Mouse (Mus musculus) embryonic fibroblast, embryonic 13.5 days (primary cell): ENCODE results near the gene Cdh18. TPM values are rescaled to one million over a fixed set of nuclear protein-coding genes. Genes with fewer than 3 reads are reported as not detected.
A peak's percentile ranks its signal among the peaks of the same experiment; 100 is the strongest.

Experiments
- H3K27ac ChIP-seq: 2 replicates; pipeline ENCODE4 v1.5.1; 2012; ENCODE audit warnings: low read length, control low read depth, inconsistent platforms; ENCODE audit not compliant: insufficient read depth
- H3K4me1 ChIP-seq: 2 replicates; pipeline ENCODE4 v1.6.1; 2011; ENCODE audit warnings: low read length; ENCODE audit not compliant: control insufficient read depth, insufficient read depth
- H3K4me3 ChIP-seq: 2 replicates; pipeline ENCODE4 v1.5.1; 2011; ENCODE audit warnings: mild to moderate bottlenecking, control low read depth, low read length; ENCODE audit not compliant: insufficient read depth
- CTCF ChIP-seq: IDR thresholded peaks from 2 replicates; pipeline ENCODE4 v1.5.1; 2011; ENCODE audit warnings: mild to moderate bottlenecking, control low read depth, low read length, moderate library complexity, borderline replicate concordance; ENCODE audit not compliant: insufficient read depth
- POLR2A ChIP-seq: IDR thresholded peaks from 2 replicates; pipeline ENCODE4 v1.6.1; 2011; ENCODE audit warnings: low read depth, mild to moderate bottlenecking, control low read depth, low read length, moderate library complexity
- polyA plus RNA-seq: library from polyadenylated mRNA; stranded (reverse); fragments of >200 nt; gene quantifications from 2 replicates; pipeline ENCODE4 v1.2.4, GENCODE M21; 2011; ENCODE audit warnings: low read depth; ENCODE audit not compliant: missing spikeins, insufficient read length

Gene Cdh18
- polyA plus RNA-seq, 1 experiment = 4.1 TPM

DNA sequence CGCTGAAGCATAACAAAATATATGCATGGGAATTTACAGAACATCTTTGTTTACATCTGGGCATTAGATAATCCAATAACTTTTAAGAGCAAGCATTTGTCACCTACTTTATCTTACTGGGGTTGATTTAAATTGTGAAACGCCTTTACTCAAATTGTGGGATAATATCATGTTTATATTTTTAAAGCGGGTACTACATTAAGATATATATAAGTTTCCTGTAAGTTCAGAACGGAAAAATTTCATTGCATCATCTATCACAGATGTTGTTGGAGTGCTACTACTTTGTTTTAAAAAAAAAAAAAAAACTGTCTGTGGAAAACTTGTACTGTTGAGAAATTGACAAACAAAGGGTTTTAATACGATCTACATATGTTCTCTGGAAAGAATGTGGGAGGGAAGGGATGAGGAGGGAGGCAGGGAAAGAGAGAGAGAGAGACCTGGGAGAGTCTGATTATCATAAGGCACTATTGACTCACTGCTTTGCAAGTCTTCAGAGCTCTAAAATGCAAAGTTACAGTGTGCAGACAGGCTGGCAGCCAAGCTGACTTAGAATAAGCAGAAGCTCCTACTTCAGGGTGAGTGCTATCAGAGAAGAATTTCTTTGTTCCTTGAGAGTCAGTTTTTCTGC lies 867.7 kb downstream of the Cdh18 start:
- H3K4me1 ChIP-seq = peaks cover 2% of the 10 kb centered on the region; the same call in 1 of the 2 replicates
- H3K27ac ChIP-seq = peak overlapping the region; percentile 18; the same call in 1 of the 2 replicates
- no peak overlapping the region for H3K4me3 ChIP-seq
- TF ChIP-seq CTCF (no peak), POLR2A (no peak)

DNA sequence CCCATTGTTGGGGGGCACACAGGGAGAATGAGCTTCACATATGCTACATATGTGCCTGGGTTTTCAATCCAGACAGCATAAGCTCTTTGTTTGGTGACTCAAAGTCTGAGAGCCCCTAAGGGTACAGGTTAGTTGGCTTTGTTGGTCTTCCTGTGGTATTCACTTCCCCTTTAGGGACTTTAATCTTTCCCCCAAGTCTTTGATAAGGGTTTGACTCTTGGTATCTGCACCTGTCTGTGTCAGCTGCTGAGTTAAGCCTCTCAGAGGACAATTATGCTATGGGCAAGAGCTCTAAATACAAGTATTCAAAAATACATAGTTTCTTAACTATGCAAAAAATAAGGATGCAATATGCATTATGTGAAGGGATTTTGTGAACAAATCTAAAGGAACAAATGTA lies 869.3 kb downstream of the Cdh18 start:
- H3K4me3 ChIP-seq = no peak overlapping the region
- no peak for TF ChIP-seq CTCF
- TF ChIP-seq POLR2A = no peak
- no peak overlapping the region for H3K27ac ChIP-seq
- H3K4me1 ChIP-seq = peaks cover 2% of the 10 kb centered on the region; the same call in 1 of the 2 replicates

DNA sequence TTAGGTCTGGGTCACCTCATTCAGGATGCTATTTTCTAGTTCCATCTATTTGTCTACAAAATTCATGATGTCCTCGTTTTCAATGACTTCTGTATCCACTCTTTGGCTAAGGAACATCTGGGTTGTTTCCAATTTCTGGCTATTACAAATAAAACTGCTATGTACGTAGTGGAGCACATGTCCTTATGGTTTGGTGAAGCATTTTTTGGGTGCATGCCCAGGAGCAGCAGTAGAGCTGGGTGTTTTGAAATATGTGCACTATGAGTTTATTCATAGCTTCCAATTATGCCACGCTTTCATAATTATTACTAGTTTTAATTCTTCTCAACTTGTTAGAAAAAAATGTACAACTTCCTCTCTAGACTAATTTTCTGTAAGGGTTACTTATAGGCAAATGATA lies 871.2 kb downstream of the Cdh18 start:
- H3K4me3 ChIP-seq = no peak overlapping the region
- TF ChIP-seq CTCF (no peak), POLR2A (no peak)
- H3K27ac ChIP-seq = 0 out of 2 replicates have a peak overlapping the region, but pooled peaks have one; percentile 21
- peaks cover 2% of the 10 kb centered on the region; the same call in 1 of the 2 replicates for H3K4me1 ChIP-seq

DNA sequence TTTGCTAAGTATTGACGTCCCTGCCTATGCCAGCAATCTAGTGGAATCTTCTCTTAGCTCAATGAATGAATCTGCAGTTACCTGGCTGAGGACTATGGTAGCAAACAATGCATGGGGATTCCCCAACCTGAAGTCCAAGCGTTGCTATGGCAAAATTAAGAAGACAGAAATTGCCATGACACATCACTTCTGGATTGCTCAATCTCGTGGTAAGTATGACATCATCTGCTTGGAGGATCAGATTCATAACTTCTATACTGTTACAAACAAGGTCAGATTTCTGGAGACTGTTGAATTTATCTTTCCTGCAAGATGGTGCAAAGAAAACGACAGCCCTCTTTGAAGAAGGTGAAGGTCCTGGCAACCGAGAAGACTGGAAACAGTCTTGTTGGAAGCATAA lies 881.2 kb downstream of the Cdh18 start:
- Histone ChIP-seq H3K4me1 (peaks cover 2% of the 10 kb centered on the region), H3K27ac (no peak overlapping the region), H3K4me3 (no peak overlapping the region)
- no peak for TF ChIP-seq CTCF
- no peak for TF ChIP-seq POLR2A

DNA sequence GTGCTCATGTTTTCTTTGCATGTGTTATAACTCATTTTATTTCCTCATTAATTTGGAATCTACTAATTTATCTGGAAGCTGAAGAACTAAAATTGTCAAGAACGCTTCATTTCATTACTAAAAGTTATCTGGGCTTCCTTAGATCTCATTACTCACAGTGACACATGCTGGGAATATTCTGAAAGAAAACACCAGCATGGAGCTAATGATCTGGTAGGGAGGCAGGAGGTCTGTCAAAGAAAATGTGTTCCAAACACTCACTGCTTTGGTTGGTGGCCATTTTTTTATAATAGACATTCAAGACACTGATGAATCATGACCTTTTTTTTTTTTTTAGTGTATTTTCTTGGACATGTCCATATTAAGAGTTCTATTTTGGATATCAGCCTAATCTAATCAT lies 899.7 kb downstream of the Cdh18 start:
- Histone ChIP-seq H3K4me1 (no peaks in the 10 kb centered on the region), H3K27ac (peak overlapping the region; percentile 76; the same call in 1 of the 2 replicates), H3K4me3 (no peak overlapping the region)
- TF ChIP-seq CTCF = no peak
- TF ChIP-seq POLR2A = no peak

DNA sequence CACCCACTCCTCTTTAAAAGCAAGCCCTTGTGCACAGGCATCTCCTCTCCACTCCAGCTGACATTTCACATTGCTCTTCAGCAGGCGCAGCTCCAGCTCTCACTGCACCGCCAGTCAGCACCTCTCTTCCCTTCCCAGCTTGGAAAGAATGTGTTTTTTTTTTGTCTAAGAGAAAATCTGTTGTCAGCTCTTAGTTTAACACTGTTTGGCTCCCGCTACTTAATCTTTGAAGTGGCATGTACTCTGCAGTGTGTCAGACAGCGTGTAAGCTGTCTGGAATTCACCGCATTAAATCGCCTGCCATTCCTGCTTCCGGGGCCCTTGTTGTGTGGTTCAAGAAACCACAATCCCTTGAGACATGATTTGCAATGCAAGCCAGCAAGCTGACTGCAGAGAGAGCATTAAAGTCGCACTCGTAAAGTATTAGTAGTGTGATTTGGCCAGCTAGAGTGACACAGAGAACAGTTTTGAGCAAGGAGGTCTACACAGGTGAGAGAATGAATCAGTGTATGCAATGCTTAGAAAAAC lies 903.3 kb downstream of the Cdh18 start:
- no peaks in the 10 kb centered on the region for H3K4me1 ChIP-seq
- peak overlapping the region; percentile 29; the same call in 1 of the 2 replicates for H3K27ac ChIP-seq
- TF ChIP-seq CTCF = no peak
- TF ChIP-seq POLR2A = no peak
- H3K4me3 ChIP-seq = no peak overlapping the region

DNA sequence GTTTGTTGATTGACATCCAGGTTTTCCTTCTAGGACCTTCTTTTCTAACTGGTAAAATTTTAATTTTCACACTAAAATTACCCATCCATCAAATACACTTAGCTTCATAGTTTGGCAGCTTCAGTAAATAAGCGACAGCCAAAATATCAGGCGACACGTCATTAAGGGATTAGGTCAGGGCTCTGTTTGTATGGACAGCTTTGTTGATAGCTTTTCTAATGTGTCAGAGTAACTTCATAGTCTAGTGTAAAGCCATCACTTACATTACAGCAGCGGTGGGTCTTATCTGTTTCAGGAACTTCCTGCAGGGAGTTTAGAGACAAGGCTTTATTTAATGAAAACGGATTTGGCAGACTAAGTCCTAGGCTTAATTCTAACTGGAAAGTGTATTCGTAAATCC lies 904.5 kb downstream of the Cdh18 start:
- TF ChIP-seq CTCF (no peak), POLR2A (no peak)
- no peak overlapping the region for H3K27ac ChIP-seq

DNA sequence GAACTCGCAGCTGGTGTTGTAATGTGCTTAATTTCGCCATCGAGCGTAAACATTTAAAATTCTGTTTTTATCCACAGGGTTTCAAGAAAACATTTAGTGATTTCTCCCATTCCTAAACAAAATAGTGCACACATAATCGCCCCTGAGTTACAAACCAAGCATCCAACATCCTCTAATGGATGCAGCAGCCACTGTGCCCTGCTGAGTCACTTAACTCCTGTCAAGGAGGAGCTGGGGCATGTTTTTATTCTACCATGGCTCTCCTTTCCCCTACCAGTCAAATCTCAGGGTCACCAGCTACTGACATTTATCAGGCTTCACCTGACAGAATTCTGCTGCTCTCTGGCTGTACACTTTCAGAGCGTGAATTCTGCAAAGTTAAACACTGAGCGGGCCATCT lies 906.5 kb downstream of the Cdh18 start:
- Histone ChIP-seq H3K4me3 (no peak overlapping the region), H3K27ac (no peak overlapping the region), H3K4me1 (no peaks in the 10 kb centered on the region)
- TF ChIP-seq POLR2A (no peak), CTCF (no peak)

More for the DNA sequence above, 904.5 kb downstream of the Cdh18 start:
- Histone ChIP-seq H3K4me1 (no peaks in the 10 kb centered on the region), H3K4me3 (no peak overlapping the region)

DNA sequence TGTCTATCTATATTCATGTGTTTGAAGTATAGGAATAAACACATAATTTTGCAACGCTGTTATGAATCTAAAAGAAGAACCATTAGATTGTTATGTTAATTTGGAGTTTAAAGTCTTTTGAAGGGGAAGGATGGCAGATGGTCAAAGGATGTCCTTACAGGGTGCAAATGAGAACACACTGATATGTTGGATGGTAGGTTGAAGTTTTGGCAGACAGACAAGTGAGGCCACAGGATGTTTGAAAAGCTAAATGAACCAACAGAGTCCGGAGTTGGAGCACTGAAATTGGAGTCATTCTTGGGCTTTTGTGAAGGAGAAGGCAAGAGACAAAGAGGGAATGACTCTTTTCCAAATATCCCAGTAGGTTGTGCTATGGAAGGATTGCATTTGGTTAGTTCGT lies 908.6 kb downstream of the Cdh18 start:
- no peak for TF ChIP-seq POLR2A
- no peak for TF ChIP-seq CTCF
- no peak overlapping the region for H3K4me3 ChIP-seq
- no peaks in the 10 kb centered on the region for H3K4me1 ChIP-seq
- H3K27ac ChIP-seq = no peak overlapping the region
